Mouse (Mus musculus) forebrain, postnatal 0 days (tissue): ENCODE data around the gene Cnot4. TPM values are rescaled to one million over a fixed set of nuclear protein-coding genes. Genes with fewer than 3 reads are reported as not detected.

Source experiments
- ATAC-seq: fragments of 200-750 bp; cut with Nextera tagmentation; 2 replicates; pipeline ENCODE4 v1.8.0; 2017; ENCODE audit warnings: mild to moderate bottlenecking, moderate library complexity
- DNase-seq: peaks from one replicate; pipeline ENCODE4 v3.0.0-alpha.2; 2015
- H3K27ac ChIP-seq: fragments of 300-500 bp; sonication (generic); 2 replicates; pipeline ENCODE4 v1.5.1; 2014; ENCODE audit warnings: low read depth, mild to moderate bottlenecking, antibody characterized with exemption, low read length, moderate library complexity, mixed read lengths
- H3K27me3 ChIP-seq: fragments of 300-500 bp; sonication (generic); 2 replicates; pipeline ENCODE4 v1.6.1; 2014; ENCODE audit warnings: mild to moderate bottlenecking, low read length, mixed read lengths; ENCODE audit not compliant: insufficient read depth
- H3K36me3 ChIP-seq: fragments of 300-500 bp; sonication (generic); 2 replicates; pipeline ENCODE4 v1.6.1; 2014; ENCODE audit warnings: mild to moderate bottlenecking, moderate library complexity; ENCODE audit not compliant: insufficient read depth
- H3K4me1 ChIP-seq: fragments of 300-500 bp; sonication (generic); 2 replicates; pipeline ENCODE4 v1.6.1; 2014; ENCODE audit warnings: antibody characterized with exemption; ENCODE audit not compliant: insufficient read depth
- H3K4me2 ChIP-seq: fragments of 300-500 bp; sonication (generic); 2 replicates; pipeline ENCODE4 v1.6.1; 2014; ENCODE audit warnings: low read depth, mild to moderate bottlenecking, moderate library complexity
- H3K4me3 ChIP-seq: fragments of 300-500 bp; sonication (generic); 2 replicates; pipeline ENCODE4 v1.5.1; 2014; ENCODE audit warnings: low read depth, low read length, mixed read lengths
- H3K9ac ChIP-seq: fragments of 300-500 bp; sonication (generic); 2 replicates; pipeline ENCODE4 v1.6.1; 2014; ENCODE audit warnings: mild to moderate bottlenecking
- H3K9me3 ChIP-seq: fragments of 300-500 bp; sonication (generic); 2 replicates; pipeline ENCODE4 v1.6.1; 2016; ENCODE audit warnings: low read length
- CTCF ChIP-seq: sonication (generic); IDR thresholded peaks from 2 replicates; pipeline ENCODE4 v1.5.1; 2016; ENCODE audit warnings: antibody characterized with exemption, control low read depth, low read depth
- WGBS: fragments of 180-500 bp; shearing (Covaris S2); extraction: QIAGEN DNeasy Blood & Tissue Kit; methylation state at CpG from one replicate; pipeline ENCODE4 v1.1.7; 2014; 5-methylcytosine and 5-hydroxymethylcytosine counted together
- polyA plus RNA-seq: library from polyadenylated mRNA; unstranded; fragments of >200 nt; fragmentation: Nextera tagmentation; extraction: Ambion mirVana; gene quantifications from 2 replicates; pipeline ENCODE4 v1.2.1, GENCODE M21; 2015
- total RNA-seq: library from RNA; depleted of rRNA; stranded (reverse); fragments of >200 nt; gene quantifications from 2 replicates; pipeline ENCODE4 v1.2.3, GENCODE M21; 2014

Cnot4 gene
- total and polyA plus RNA-seq, 2 experiments from 2014 or later: 25.5 to 30.9 TPM

DNA sequence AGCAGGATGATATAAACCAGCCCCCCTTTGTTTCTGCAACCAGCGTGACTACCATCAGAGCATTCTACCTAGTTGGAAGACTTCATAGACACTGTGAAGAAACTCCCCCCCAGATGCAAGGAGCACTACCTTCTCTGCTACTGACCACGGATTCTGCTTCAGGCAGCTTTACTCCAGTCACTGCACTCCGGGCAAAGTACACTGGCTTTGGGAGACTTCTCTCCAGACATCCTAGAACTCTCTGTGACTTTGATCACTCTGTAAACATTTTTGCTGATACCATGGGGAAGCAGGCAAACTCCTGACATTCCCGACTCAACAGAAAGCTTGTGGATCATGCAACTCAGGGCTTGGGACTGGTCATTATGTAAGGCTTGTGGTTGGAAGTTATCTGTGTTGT is 35.7 kb upstream of the Cnot4 start:
- H3K27ac ChIP-seq: no peak overlapping the region
- ATAC-seq (no peak), DNase-seq (no peak)
- TF ChIP-seq CTCF: no peak
- no peak overlapping the region for H3K4me2 ChIP-seq
- H3K9ac ChIP-seq: no peak overlapping the region
- H3K4me1 ChIP-seq: no peaks in the 10 kb centered on the region
- no peaks in the 10 kb centered on the region for H3K27me3 ChIP-seq
- H3K4me3 ChIP-seq: no peak overlapping the region
- no peaks in the 10 kb centered on the region for H3K9me3 ChIP-seq
- WGBS: 88% methylated on average over 4 of the region's 4 CpGs
- H3K36me3 ChIP-seq: no peaks in the 10 kb centered on the region

GRCm38 (mm10) chr6:35154540-35154939 is 21.0 kb upstream of the Cnot4 start:
- Histone ChIP-seq H3K4me3 (no peak overlapping the region), H3K9ac (no peak overlapping the region), H3K27me3 (no peaks in the 10 kb centered on the region), H3K4me2 (no peak overlapping the region), H3K36me3 (no peaks in the 10 kb centered on the region), H3K4me1 (no peaks in the 10 kb centered on the region), H3K9me3 (no peaks in the 10 kb centered on the region), H3K27ac (no peak overlapping the region)
- DNase-seq (no peak), ATAC-seq (no peak)
- no peak for TF ChIP-seq CTCF

DNA sequence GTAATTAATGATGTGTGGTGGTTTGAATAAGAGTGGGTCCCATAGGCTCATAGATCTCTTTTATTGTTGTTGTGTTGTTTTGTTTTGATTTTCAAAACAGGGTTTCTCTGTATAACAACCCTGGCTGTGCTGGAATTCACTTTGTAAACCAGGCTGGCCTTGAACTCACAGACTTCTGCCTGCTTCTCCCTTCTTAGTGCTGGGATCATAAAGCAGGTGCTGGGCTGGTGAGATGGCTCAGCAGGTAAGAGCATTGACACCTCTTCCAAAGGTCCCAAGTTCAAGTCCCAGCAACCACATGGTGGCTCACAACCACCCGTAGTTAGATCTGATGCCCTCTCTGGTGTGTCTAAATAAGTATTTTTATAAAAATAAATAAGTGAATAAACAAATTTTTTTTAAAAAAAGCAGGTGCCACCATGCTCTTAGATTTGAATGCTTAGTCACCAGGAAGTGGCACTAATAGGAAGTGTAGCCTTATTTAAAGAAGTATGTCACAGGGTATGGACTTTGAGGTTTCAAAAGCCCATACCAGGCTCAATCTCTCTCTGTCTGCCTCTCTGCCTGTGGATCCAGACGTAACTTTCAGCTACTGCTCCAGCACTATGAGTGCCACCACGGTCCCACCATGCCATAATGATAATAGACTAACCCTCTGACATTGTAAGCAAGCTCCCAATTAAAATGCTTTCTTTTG is 14.3 kb upstream of the Cnot4 start:
- ATAC-seq (no peak), DNase-seq (no peak)
- H3K4me1 ChIP-seq: no peaks in the 10 kb centered on the region
- no peaks in the 10 kb centered on the region for H3K36me3 ChIP-seq
- no peak overlapping the region for H3K27ac ChIP-seq
- H3K9me3 ChIP-seq: 0 out of 2 replicates have a peak, but pooled peaks cover 3% of the 10 kb centered on the region
- TF ChIP-seq CTCF: no peak
- no peak overlapping the region for H3K4me3 ChIP-seq
- WGBS: 71% methylated on average over 3 of the region's 3 CpGs
- no peak overlapping the region for H3K4me2 ChIP-seq
- H3K27me3 ChIP-seq: no peaks in the 10 kb centered on the region
- no peak overlapping the region for H3K9ac ChIP-seq

DNA sequence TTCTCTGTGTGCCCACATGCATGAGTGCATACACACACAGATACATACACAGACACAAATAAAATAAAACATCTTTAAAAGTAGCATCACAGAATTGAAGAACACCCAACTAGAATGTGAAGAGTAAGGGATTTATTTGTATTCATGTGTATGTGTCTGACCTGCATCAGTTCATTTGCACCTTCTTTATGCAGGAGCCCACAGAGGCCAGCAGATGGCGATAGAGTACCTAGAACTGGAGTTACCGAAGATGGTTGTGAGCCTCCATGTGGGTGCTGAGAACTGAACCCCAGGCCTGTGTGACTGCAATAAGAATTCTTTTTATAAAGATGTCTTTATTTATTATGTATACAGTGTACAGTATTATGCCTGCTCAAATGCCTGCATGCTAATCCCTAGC is 12.0 kb upstream of the Cnot4 start:
- Histone ChIP-seq H3K9ac (no peak overlapping the region), H3K27me3 (no peaks in the 10 kb centered on the region), H3K36me3 (no peaks in the 10 kb centered on the region), H3K4me2 (no peak overlapping the region), H3K4me1 (no peaks in the 10 kb centered on the region), H3K4me3 (no peak overlapping the region), H3K27ac (no peak overlapping the region), H3K9me3 (0 out of 2 replicates have a peak, but pooled peaks cover 3% of the 10 kb centered on the region)
- no peak for TF ChIP-seq CTCF
- ATAC-seq: no peak
- no peak for DNase-seq
- WGBS: 85% methylated on average over 2 of the region's 2 CpGs

DNA sequence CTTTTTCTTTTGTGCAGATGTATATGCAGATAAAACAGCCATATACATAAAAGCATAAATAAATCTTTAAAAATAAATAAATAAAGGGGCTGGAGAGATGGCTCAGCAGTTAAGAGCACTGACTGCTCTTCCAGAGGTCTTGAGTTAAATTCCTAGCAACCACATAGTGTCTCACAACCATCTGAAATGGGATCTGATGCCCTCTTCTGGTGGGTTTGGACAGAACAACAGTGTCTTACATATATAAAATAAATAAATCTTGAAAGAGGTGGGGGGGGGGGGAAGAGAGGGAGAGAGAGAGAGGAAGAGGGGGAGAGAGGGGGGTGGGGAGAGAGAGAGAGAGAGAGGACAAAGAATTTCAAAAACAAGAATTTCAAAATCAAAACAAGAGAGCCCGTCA is 6.8 kb upstream of the Cnot4 start:
- H3K27me3 ChIP-seq: no peaks in the 10 kb centered on the region
- H3K36me3 ChIP-seq: no peaks in the 10 kb centered on the region
- H3K4me3 ChIP-seq: no peak overlapping the region
- H3K4me1 ChIP-seq: no peaks in the 10 kb centered on the region
- H3K9ac ChIP-seq: no peak overlapping the region
- no peak overlapping the region for H3K27ac ChIP-seq
- ATAC-seq: no peak
- TF ChIP-seq CTCF: no peak
- 0 out of 2 replicates have a peak, but pooled peaks cover 3% of the 10 kb centered on the region for H3K9me3 ChIP-seq
- 85% methylated on average over 1 of the region's 1 CpGs for WGBS
- no peak for DNase-seq
- no peak overlapping the region for H3K4me2 ChIP-seq

- ATAC-seq (no peak), DNase-seq (no peak)
- Histone ChIP-seq H3K9me3 (no peaks in the 10 kb centered on the region), H3K9ac (no peak overlapping the region), H3K27ac (no peak overlapping the region), H3K36me3 (no peaks in the 10 kb centered on the region), H3K4me2 (peak overlapping the region; percentile 80; the same call in 1 of the 2 replicates), H3K27me3 (no peaks in the 10 kb centered on the region), H3K4me1 (peaks cover 17% of the 10 kb centered on the region; the same call in 1 of the 2 replicates), H3K4me3 (no peak overlapping the region)
- no peak for TF ChIP-seq CTCF
- 55% methylated on average over 2 of the region's 2 CpGs for WGBS
Observed at GRCm38 (mm10) chr6:35134844-35135243, 1.3 kb upstream of the Cnot4 start.

DNA sequence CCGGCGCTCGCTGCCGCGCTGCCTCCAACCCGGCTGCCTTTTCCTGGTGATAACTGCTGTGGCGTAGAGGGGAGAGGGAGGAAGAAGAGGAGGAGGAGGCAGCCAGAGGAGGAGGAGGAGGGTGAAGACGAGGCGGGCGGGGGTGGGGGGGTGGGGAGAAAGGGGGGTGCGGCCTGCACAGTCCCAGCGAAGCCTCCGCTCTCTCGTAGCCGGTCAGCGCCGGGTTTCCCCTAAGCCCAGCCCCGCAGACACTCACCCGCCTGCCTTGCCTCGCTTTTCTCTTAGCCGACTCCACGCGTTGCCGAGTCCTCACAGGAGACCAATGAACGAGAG is 312 bp downstream of the Cnot4 start:
- H3K27me3 ChIP-seq: no peaks in the 10 kb centered on the region
- peaks cover 17% of the 10 kb centered on the region; the same call in 1 of the 2 replicates for H3K4me1 ChIP-seq
- H3K9me3 ChIP-seq: no peaks in the 10 kb centered on the region
- ATAC-seq (peak; percentile 84), DNase-seq (no peak)
- H3K9ac ChIP-seq: peak overlapping the region; percentile 80
- WGBS: 0% methylated on average over 20 of the region's 25 CpGs
- H3K36me3 ChIP-seq: no peaks in the 10 kb centered on the region
- peak overlapping the region; percentile 83 for H3K4me3 ChIP-seq
- no peak for TF ChIP-seq CTCF
- peak overlapping the region; percentile 97 for H3K27ac ChIP-seq
- peak overlapping the region; percentile 88 for H3K4me2 ChIP-seq
